Mouse (Mus musculus): ENCODE results near the gene Ltbp2.

The Ltbp2 gene

DNA sequence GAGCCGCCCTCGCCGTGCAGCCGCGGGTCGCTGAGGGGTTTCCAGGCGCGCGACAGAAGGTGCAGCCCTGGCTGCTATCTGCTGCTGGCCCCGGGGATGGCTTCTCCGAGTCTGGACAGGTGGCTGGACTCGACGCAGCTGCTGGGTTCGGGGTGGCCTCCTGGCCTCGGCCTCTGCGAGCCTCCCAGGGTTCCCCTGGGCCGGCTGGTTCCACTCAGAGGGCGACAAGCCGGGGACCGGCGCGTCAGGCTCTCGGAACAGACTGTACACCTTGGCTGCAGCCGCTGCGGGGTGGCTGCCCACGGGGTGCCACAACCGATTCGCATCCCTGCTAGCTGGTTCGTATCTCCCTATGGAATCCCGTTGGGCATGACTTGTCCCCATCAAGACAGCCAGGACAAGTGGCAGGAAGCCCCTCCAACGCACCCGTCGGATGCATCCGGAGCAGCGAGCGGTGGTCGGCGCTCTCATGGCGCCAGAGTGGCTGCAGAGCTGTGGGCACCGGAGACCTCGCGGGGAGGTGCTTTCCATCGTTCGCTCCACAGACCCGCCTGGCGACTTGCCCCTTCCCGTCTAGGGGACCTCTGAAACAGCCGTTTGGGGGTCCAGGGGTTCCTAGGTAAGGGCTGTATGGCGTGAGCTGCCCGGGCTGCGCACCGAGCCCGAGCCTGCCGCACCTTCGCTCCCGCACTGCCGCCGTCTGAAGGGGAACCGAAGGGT is 411 bp downstream of the Ltbp2 start:
- DNase-seq = peak; percentile 61 to 62

DNA sequence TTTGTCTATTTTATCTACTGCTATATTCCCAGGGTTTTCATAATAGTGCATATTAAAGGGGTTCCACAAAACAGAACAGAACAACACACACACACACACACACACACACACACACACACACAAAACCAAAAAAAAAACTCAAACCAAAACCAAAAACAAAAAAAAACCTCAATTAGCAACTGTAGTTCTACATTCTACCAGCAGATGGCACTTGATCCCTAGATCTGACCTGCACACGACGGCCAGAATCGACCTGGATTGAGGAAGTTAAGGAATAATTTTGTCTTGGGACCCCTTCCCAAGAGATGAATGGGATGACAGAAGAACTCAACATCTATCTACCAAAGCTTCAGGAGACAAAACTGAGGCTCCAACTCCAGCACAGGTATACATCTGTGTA is 2.9 kb downstream of the Ltbp2 start:
- peak in 1 of 2 experiments; percentile 32 for DNase-seq

- DNase-seq = no peak
Measured at GRCm38 (mm10) chr12:84872310-84872709, 4.0 kb downstream of the Ltbp2 start.

- DNase-seq = no peak
Measured at GRCm38 (mm10) chr12:84865431-84865830, 10.9 kb downstream of the Ltbp2 start.

DNA sequence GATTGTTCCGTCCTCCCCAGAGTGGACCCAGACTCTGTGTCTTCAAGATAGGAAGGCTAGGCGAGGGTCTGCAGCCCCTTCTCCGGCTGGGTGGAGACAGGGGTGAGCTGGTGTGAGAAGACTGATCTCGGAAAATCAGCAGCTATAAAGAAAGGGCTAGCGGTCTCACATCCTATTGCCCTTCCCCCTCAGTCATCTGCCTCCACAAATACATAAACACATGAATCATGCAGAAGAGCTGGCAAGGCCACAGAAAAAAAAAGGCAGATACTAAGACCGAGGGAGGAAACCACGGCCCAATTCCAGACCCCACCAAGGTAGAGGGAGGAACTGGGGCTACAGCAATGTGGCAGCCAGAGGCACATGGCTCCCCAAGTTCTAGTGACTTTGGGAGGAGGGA is 11.5 kb downstream of the Ltbp2 start:
- DNase-seq = no peak

DNA sequence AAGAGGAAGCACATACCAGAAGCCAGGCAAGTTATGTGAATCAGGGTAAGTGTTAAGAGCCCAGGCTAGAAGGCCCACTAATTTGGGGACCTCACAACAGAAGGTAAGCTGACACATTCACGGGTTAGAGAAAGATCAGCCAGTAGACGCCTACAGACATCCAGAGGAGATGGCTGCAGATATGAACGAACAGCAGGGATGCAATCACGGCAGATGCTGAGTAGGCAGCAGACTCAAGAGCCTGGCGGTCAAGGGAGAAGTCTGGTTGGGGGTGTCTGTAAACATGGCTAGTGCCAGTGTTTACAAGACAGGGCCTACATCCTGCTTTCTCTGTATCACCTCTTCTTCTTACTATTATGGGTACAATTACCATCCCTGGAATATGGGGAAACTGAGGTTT is 13.1 kb downstream of the Ltbp2 start:
- no peak for DNase-seq

DNA sequence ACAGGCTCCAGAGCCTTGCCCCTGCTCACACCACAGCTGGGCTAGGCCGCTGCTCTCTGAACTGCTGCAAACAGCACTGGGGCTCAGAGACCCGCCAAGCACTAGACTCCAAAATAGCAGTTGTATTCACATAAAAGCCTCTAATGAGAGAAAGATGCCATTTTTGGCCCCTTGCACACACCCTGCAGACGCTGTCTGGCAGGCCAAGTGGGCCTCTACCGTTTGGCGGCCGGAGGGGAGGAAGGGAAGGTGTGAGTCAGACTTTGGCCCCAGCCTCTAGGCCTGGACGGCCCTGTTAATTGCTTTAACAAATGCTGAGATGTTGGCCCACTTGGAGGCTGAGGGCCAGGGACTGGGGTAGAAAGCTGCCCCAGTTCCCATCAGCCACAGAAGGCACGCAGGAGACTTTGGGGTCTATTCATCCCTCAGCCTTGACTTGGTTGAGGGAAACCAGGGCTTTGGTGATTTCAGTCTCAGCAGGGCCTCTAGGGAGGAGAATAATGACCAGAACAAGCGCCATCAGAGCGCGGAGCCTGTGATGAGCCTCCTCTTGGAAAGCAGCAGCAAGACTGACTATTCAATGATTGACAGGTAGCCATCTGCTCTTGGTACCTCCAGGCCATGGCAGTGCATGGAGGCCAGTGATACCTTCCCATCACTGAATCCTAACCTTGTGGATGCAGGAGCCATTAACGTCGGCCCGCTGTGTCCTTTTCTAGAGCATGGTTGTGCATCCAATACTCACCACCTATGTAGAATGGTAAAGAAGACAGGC is 14.0 kb downstream of the Ltbp2 start:
- DNase-seq = peak; percentile 72 to 82

DNA sequence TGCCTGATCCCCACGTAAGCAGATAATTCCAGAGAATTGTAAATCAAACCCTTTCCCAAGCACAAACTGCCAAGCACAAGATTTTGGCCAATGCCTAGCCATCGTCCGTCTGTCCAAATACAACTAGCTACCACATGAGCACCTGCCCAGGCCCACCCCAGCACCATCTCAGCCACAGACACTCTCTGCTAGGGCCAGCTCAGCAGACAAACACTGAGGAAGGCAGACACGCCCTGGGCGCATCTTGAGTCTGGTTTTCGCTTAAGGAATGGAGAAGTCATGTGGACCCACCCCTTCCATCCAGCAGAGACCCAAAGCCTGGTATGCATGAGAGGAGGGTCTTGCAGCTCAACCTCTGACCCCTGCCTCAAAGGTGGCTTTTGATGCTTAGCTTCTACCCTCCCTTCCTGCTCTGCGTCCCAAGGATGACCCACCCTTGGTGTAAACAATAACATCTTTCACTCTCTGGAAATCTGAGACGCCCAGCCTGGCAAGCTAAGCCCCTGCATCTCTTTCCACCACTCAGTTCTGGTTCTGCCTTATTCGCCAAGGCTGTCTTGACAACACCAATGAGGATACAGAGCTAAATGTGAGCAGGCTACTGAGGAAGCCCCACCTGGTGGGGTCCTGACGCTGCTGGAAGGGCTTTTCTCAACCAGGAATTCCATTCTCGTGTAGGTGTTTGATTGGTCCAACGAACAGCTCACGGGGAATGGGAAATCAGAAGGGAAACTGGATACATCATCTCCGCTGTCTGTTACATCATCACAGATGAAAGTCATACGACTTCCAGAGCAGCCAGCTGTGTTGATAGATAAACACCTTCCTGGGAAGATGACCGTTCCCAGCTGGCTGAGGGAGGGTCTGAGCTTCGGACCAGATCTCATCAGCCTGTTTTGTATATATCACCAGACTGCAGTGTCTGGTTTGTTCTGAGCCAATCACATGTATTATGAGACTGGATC is 17.9 kb downstream of the Ltbp2 start:
- DNase-seq = no peak

DNA sequence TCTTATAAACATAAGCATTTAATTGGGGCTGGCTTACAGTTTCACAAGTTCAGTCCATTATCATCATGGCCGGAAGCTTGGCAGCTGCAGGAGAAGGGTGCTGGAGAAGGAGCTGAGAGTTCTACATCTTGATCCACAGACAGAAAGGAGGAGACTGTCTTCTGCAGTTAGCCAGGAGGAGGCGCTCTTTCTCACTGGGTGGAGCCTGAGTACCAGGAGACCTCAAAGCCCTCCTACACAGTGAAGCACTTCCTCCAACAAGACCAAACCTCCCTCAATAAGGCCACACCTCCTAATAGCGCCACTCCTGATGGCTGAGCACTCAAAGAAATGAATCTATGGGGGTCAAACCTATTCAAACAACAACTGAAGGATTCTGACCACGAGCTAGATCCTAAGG is 18.6 kb downstream of the Ltbp2 start:
- no peak for DNase-seq

- DNase-seq = peak in 1 of 2 experiments; percentile 58
Measured at GRCm38 (mm10) chr12:84856532-84856931, 19.8 kb downstream of the Ltbp2 start.

DNA sequence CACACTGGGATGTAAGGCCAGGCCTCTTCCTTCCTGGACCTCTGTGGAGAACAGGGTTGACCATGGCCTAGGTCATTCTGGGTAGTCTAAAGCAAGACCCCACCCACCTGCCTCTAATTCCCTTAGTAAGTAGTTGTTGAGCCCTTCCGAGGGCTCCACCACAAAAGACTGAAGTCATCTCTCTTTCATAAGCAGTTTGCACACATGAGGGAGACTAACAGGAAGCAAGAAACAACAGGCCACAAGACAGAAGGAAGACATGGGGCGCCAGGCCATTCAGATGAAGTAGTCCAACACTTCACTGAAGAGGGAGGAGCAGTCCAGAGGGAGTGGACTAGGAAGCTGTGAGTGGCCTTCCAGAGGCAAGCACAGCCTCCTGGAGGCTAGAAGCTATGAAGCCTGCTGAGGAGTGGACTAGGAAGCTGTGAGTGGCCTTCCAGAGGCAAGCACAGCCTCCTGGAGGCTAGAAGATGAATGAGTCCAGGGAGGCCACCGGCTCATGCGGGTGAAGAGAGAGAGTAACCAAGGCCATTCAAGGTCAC is 21.2 kb downstream of the Ltbp2 start:
- DNase-seq = no peak

- DNase-seq = no peak
Measured at GRCm38 (mm10) chr12:84854392-84855033, 21.8 kb downstream of the Ltbp2 start.

GRCm38 (mm10) chr12:84851403-84852040 is 24.8 kb downstream of the Ltbp2 start:
- DNase-seq = no peak

- no peak for DNase-seq
Measured at GRCm38 (mm10) chr12:84847882-84848281, 28.4 kb downstream of the Ltbp2 start.

DNA sequence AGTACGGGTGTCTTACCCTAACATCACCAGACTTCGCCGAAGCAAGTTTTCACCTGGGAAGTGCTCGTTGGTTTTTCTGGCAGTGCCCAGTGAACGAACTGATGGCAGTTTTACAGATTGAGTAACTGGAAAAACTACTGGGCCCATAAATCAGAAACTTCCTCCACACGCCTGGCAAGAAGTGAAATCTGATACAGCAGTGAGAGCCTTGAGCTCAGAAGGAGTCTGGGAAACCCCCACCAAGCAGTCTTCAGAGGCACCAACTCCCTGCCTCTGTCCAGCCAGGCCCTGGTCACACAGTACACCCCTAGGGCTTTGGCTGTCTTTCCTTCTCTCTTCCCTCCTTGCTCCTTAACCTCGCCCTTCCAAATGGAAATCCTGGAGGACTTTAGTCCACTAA is 28.9 kb downstream of the Ltbp2 start:
- DNase-seq = no peak

DNA sequence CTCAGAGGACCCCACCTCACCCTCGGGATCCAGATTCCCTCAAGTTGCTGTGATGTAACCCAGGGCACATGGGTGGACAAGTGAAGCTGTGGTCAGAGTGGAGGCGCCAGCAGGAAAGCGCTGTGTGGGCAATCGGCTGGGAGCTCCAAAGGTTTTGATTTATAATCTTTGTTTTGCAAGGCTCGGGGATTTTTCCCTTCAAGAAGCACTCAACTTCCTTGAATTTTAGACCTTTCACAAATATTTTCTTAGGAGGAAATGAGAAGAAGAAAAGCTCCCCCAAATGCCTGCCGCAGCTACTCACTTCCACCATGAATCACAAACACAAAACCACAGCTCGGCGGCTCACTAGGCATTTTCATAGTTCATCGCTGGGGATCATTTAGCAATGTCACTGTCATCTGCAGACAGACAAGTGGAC is 29.7 kb downstream of the Ltbp2 start:
- no peak for DNase-seq

DNA sequence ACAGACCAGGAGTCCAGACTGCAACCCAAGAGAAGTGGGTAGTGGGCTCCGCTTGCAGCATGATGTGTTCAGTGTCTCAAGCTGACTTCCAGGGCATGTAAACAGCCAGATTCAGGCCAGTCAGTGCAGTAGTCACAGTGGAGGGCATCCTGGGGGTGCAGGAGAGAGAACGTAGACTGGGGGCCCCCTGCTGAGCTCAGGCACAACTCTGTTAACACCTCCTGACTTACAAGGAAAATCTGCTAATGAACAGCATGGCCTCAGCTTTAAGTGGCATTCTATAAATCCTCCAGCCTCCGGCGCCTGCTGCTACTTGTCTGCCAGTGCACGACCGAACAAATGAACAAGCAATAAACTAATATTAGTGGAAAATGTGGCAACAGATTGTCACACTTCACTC is 33.6 kb downstream of the Ltbp2 start:
- peak; percentile 69 to 74 for DNase-seq

GRCm38 (mm10) chr12:84841158-84842140 is 34.9 kb downstream of the Ltbp2 start:
- peak; percentile 60 to 77 for DNase-seq

DNA sequence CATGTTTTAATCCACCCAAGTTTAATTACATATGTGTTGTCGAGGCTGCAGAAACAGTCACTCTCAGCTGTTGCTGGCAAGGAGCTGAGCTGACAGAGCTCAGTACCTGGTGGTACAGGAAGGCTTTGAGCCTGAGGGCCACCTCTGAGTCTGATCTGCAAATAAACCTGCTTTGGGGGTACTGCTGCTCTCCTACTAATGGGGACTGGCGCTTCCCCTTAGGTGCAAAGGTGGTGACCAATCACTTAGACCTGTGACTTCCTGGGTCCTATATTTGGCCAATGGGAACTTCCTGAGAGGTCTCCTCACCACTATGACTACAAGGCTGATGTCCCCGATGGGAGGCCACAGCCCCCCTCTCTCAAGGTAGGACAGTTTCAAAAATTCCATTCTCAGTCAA is 35.6 kb downstream of the Ltbp2 start:
- peak; percentile 46 to 74 for DNase-seq

DNA sequence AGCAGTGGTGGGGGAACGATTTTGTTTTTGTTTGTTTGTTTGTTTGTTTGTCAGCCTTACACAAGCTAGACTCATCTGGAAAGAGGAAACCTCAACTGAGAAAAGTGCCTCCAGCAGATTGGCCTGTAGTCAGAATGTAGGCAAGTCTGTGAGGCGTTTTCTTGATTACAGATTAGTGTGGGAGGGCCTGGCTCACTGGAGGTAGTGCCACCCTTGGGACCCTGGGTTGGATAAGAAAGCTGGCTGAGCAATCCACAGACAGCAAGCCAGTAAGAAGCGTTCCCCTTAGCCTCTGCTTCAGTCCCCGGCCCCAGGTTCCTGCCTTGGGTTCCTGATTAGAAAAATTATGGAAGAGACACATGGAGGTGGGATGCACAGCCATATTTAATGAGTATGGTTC is 36.4 kb downstream of the Ltbp2 start:
- no peak for DNase-seq

DNA sequence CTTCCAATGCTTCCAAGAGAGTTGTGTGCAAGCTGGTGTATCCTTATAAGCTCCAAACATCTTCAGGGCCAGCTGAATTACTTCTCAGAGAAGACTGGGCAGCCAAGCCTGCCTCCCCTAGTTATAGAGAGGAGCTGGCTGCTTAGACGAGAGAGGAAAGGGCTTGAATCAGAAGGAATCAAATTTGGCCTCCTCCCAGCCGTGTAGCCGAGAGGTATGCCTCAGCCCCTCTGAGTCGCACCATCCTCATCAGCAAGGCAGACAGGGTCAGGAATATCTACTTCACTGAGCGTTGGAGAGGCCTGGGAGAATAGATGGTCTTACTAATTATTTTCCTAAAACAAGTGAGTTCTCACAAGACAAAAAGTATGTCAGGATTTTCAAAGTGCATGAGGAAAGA is 40.7 kb downstream of the Ltbp2 start:
- no peak for DNase-seq

Measured in cerebellum, postnatal 25 days (tissue).